Mouse (Mus musculus): ENCODE data around the gene 9930021J03Rik.
A peak's percentile ranks its signal among the peaks of the same experiment; 100 is the strongest.

Gene 9930021J03Rik

GRCm38 (mm10) chr19:29805917-29806785, at the start of gene 9930021J03Rik:
9930021J03Rik (minus strand) TSS chr19:29805989.
- DNase-seq: peak; percentile 98

GRCm38 (mm10) chr19:29853711-29854110, 47.9 kb upstream of the 9930021J03Rik start:
- DNase-seq: no peak

- DNase-seq: no peak
Observed at GRCm38 (mm10) chr19:29851036-29851690, 45.4 kb upstream of the 9930021J03Rik start.

GRCm38 (mm10) chr19:29849924-29850551, 44.2 kb upstream of the 9930021J03Rik start:
- no peak for DNase-seq

GRCm38 (mm10) chr19:29844036-29844661, 38.4 kb upstream of the 9930021J03Rik start:
- no peak for DNase-seq

GRCm38 (mm10) chr19:29843641-29844035, 37.8 kb upstream of the 9930021J03Rik start:
- DNase-seq: peak; percentile 41

GRCm38 (mm10) chr19:29842973-29843372, 37.2 kb upstream of the 9930021J03Rik start:
- DNase-seq: no peak

- no peak for DNase-seq
Observed at GRCm38 (mm10) chr19:29840642-29841041, 34.9 kb upstream of the 9930021J03Rik start.

GRCm38 (mm10) chr19:29838636-29839135, 32.9 kb upstream of the 9930021J03Rik start:
- DNase-seq: no peak

GRCm38 (mm10) chr19:29838171-29838570, 32.4 kb upstream of the 9930021J03Rik start:
- DNase-seq: no peak

- no peak for DNase-seq
Observed at GRCm38 (mm10) chr19:29835364-29836034, 29.7 kb upstream of the 9930021J03Rik start.

- DNase-seq: no peak
Observed at GRCm38 (mm10) chr19:29830911-29831310, 25.1 kb upstream of the 9930021J03Rik start.

GRCm38 (mm10) chr19:29828558-29828957, 22.8 kb upstream of the 9930021J03Rik start:
- DNase-seq: no peak

- no peak for DNase-seq
Observed at GRCm38 (mm10) chr19:29826686-29827085, 20.9 kb upstream of the 9930021J03Rik start.

- DNase-seq: no peak
Observed at GRCm38 (mm10) chr19:29825003-29825402, 19.2 kb upstream of the 9930021J03Rik start.

GRCm38 (mm10) chr19:29824034-29824700, 18.4 kb upstream of the 9930021J03Rik start:
- peak; percentile 75 for DNase-seq

GRCm38 (mm10) chr19:29823456-29824010, 17.7 kb upstream of the 9930021J03Rik start:
- DNase-seq: no peak

- DNase-seq: peak; percentile 83
Observed at GRCm38 (mm10) chr19:29820966-29821365, 15.2 kb upstream of the 9930021J03Rik start.

GRCm38 (mm10) chr19:29812581-29813460, 7.0 kb upstream of the 9930021J03Rik start, which contains the start of gene Ranbp6:
Ranbp6 (minus strand) TSS chr19:29812974.
- peak; percentile 94 for DNase-seq

- DNase-seq: no peak
Observed at GRCm38 (mm10) chr19:29810022-29810421, 4.2 kb upstream of the 9930021J03Rik start.

All from embryo, embryonic 11 days (tissue).